Mouse (Mus musculus): Measurements from ENCODE around the gene Cacna2d3.
A peak's percentile ranks its signal among the peaks of the same experiment; 100 is the strongest.

Cacna2d3 gene

GRCm38 (mm10) chr14:29478403-29478983, 243.2 kb downstream of the Cacna2d3 start:
- DNase-seq, result peak; percentile 7

GRCm38 (mm10) chr14:29464277-29464676, 257.4 kb downstream of the Cacna2d3 start:
- DNase-seq, result no peak

- peak; percentile 49 for DNase-seq
These were observed 272.5 kb downstream of the Cacna2d3 start for GRCm38 (mm10) chr14:29449203-29449602.

- peak; percentile 72 for DNase-seq
These were observed 278.3 kb downstream of the Cacna2d3 start for GRCm38 (mm10) chr14:29443091-29444026.

- DNase-seq, result peak; percentile 57
These were observed 279.2 kb downstream of the Cacna2d3 start for GRCm38 (mm10) chr14:29442476-29442875.

- no peak for DNase-seq
These were observed 283.0 kb downstream of the Cacna2d3 start for GRCm38 (mm10) chr14:29438666-29439065.

GRCm38 (mm10) chr14:29438251-29438650, 283.4 kb downstream of the Cacna2d3 start:
- no peak for DNase-seq

GRCm38 (mm10) chr14:29435203-29435602, 286.5 kb downstream of the Cacna2d3 start:
- no peak for DNase-seq

- no peak for DNase-seq
These were observed 287.9 kb downstream of the Cacna2d3 start for GRCm38 (mm10) chr14:29433716-29434115.

GRCm38 (mm10) chr14:29433076-29433714, 288.5 kb downstream of the Cacna2d3 start:
- no peak for DNase-seq

GRCm38 (mm10) chr14:29429788-29430187, 291.9 kb downstream of the Cacna2d3 start:
- no peak for DNase-seq

- no peak for DNase-seq
These were observed 296.0 kb downstream of the Cacna2d3 start for GRCm38 (mm10) chr14:29425666-29426065.

- DNase-seq, result no peak
These were observed 296.5 kb downstream of the Cacna2d3 start for GRCm38 (mm10) chr14:29425208-29425607.

- DNase-seq, result peak; percentile 24
These were observed 315.8 kb downstream of the Cacna2d3 start for GRCm38 (mm10) chr14:29405878-29406165.

- DNase-seq, result no peak
These were observed 316.4 kb downstream of the Cacna2d3 start for GRCm38 (mm10) chr14:29405125-29405877.

- DNase-seq, result no peak
These were observed 317.5 kb downstream of the Cacna2d3 start for GRCm38 (mm10) chr14:29403849-29404808.

GRCm38 (mm10) chr14:29402471-29402870, 319.2 kb downstream of the Cacna2d3 start:
- peak; percentile 16 for DNase-seq

- no peak for DNase-seq
These were observed 327.9 kb downstream of the Cacna2d3 start for GRCm38 (mm10) chr14:29393786-29394185.

- DNase-seq, result no peak
These were observed 328.8 kb downstream of the Cacna2d3 start for GRCm38 (mm10) chr14:29392851-29393250.

- no peak for DNase-seq
These were observed 330.2 kb downstream of the Cacna2d3 start for GRCm38 (mm10) chr14:29391489-29391888.

GRCm38 (mm10) chr14:29387761-29388160, 333.9 kb downstream of the Cacna2d3 start:
- no peak for DNase-seq

GRCm38 (mm10) chr14:29385500-29385899, 336.2 kb downstream of the Cacna2d3 start:
- DNase-seq, result no peak
